Mouse (Mus musculus): ENCODE data around the gene Map6d1. TPM values are rescaled to one million over a fixed set of nuclear protein-coding genes. Genes with fewer than 3 reads are reported as not detected.

Map6d1 gene
- not detected for polyA plus RNA-seq (2014; fragmentation: Illumina TruSeq; extraction: RNeasy Lipid Tissue Mini Kit (QIAGEN cat#74804); ENCODE audit: low replicate concordance)

DNA sequence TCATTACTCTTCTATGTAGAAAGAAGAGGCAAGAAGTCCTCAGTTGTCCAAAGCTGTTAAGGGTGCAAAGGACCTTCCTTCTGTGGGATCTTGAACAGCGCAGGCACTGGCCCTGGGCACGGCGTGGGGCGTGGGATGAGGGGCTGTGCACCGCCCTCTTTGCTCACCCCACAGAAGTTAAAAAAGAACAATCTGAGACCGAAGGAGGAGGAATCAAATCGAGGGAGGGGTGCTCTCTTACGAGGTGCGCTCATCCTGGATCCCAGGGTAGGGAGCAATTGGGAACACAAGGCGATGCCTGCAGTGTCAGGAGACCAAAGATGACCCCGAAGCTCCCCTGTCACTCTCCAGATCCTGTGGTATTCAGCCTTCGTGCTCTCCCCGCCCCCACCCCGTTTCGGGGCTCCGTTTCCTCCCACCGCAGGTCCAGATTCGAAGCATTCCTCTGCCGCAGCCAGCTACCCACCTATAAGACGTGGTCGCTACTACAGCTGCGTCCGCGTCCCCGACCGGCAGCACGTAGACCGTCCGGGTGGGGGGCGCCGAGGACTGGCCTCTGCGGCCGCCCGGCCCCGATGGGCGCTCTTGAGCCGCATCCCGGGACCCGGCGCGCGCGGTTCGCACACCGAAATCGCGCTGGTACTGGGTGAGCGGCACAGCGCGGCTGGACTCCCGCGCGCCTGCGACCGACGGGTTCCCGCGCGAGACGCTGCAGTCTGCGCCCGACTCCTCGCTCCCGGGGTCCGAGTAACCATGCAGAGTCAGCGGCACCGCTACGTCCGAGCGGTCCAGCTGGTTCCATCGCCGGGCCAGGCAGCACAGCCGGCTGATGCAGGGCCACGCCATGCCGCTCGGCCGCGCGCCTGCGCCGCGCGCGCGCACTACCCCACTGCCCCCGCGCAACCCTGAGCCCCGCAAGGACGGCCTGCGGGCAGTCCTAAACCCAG is at the start of gene Map6d1:
Gene Map6d1 (minus strand): TSS at position 891 of the 947 bp plus-strand sequence.

Other genes starting within 250 kb of the Map6d1 start
- 24.8 TPM for gene Klhl24, start 143.8 kb downstream of the Map6d1 start, polyA plus RNA-seq (2014; fragmentation: Illumina TruSeq; extraction: RNeasy Lipid Tissue Mini Kit (QIAGEN cat#74804); ENCODE audit: low replicate concordance)
- 9.9 TPM for gene Yeats2, start 100.3 kb downstream of the Map6d1 start, polyA plus RNA-seq (2014; fragmentation: Illumina TruSeq; extraction: RNeasy Lipid Tissue Mini Kit (QIAGEN cat#74804); ENCODE audit: low replicate concordance)
- gene Parl, start 61.0 kb upstream of the Map6d1 start, polyA plus RNA-seq (2014; fragmentation: Illumina TruSeq; extraction: RNeasy Lipid Tissue Mini Kit (QIAGEN cat#74804); ENCODE audit: low replicate concordance) = 48.7 TPM
- gene Cyp2ab1, start 84.0 kb upstream of the Map6d1 start, polyA plus RNA-seq (2014; fragmentation: Illumina TruSeq; extraction: RNeasy Lipid Tissue Mini Kit (QIAGEN cat#74804); ENCODE audit: low replicate concordance) = 0.15 TPM
- 18.2 TPM for gene Abcc5, start 185.0 kb upstream of the Map6d1 start, polyA plus RNA-seq (2014; fragmentation: Illumina TruSeq; extraction: RNeasy Lipid Tissue Mini Kit (QIAGEN cat#74804); ENCODE audit: low replicate concordance)